Mouse (Mus musculus) E14TG2a.4 (cell line): Measurements from ENCODE around the gene Vpreb2.

Experiments
- CTCF ChIP-seq: conservative IDR thresholded peaks from 2 replicates; pipeline ENCODE4 v1.5.1; 2014; ENCODE audit warnings: low read length
- NANOG ChIP-seq: IDR thresholded peaks from 2 replicates; pipeline ENCODE4 v1.6.1; 2014; ENCODE audit warnings: borderline replicate concordance, low read length, mixed read lengths
- POU5F1 ChIP-seq: IDR thresholded peaks from 2 replicates; pipeline ENCODE4 v1.6.1; 2014; ENCODE audit warnings: low read length, borderline replicate concordance

GRCm38 (mm10) chr16:17931906-17932460 lies 48.2 kb upstream of the Vpreb2 start:
- no peak for TF ChIP-seq CTCF
- no peak for TF ChIP-seq POU5F1
- TF ChIP-seq NANOG, result no peak
